Mouse (Mus musculus): ENCODE measurements at regions not wholly inside any gene's neighbourhood (a gene's known extent, or its start where the extent isn't known, plus 50 kb on each side); places are given as distances from the start of the nearest gene placed in this dataset.

- Histone ChIP-seq H3K27ac (replicated peaks; ENCODE audit: low read depth, low read length) (no peak overlapping the region), H3K9ac (ENCODE audit: low read depth, low read length, severe bottlenecking) (no peak overlapping the region), H3K4me3 (replicated peaks; ENCODE audit: low read length) (no peak overlapping the region), H3K27me3 (ENCODE audit: control insufficient read depth, insufficient read depth, low read length) (no peaks in the 10 kb centered on the region), H3K4me2 (replicated peaks; ENCODE audit: low read depth, low read length, severe bottlenecking) (no peak overlapping the region), H3K36me3 (ENCODE audit: control insufficient read depth, insufficient read depth, low read length) (no peaks in the 10 kb centered on the region), H3K4me1 (ENCODE audit: control insufficient read depth, insufficient read depth, low read length) (no peaks in the 10 kb centered on the region), H3K9me3 (ENCODE audit: control insufficient read depth, low read length) (peaks cover 5% of the 10 kb centered on the region; the same call in 1 of the 2 replicates)
- ATAC-seq (ENCODE audit: low FRiP score, low read depth) (no peak), DNase-seq (ENCODE audit: low spot score) (no peak)
- no peak for TF ChIP-seq POLR2A (IDR thresholded peaks at IDR 0.05; ENCODE audit: borderline replicate concordance, extremely low read depth, insufficient read depth, insufficient read length)
- 84% methylated on average over 3 of the region's 3 CpGs for WGBS
Measured at GRCm38 (mm10) chr3:39130532-39130931, 243.8 kb downstream of the Fat4 start.

- Histone ChIP-seq H3K27ac (replicated peaks; ENCODE audit: low read depth, low read length) (no peak overlapping the region), H3K9ac (ENCODE audit: low read depth, low read length, severe bottlenecking) (no peak overlapping the region), H3K4me3 (replicated peaks; ENCODE audit: low read length) (no peak overlapping the region), H3K4me1 (ENCODE audit: control insufficient read depth, insufficient read depth, low read length) (no peaks in the 10 kb centered on the region), H3K9me3 (ENCODE audit: control insufficient read depth, low read length) (no peaks in the 10 kb centered on the region), H3K36me3 (ENCODE audit: control insufficient read depth, insufficient read depth, low read length) (no peaks in the 10 kb centered on the region), H3K27me3 (ENCODE audit: control insufficient read depth, insufficient read depth, low read length) (no peaks in the 10 kb centered on the region), H3K4me2 (replicated peaks; ENCODE audit: low read depth, low read length, severe bottlenecking) (no peak overlapping the region)
- ATAC-seq (ENCODE audit: low FRiP score, low read depth) (no peak), DNase-seq (ENCODE audit: low spot score) (no peak)
- whole genome bisulfite sequencing: 84% methylated on average over 6 of the region's 6 CpGs
- no peak for TF ChIP-seq POLR2A (IDR thresholded peaks at IDR 0.05; ENCODE audit: borderline replicate concordance, extremely low read depth, insufficient read depth, insufficient read length)
Measured at GRCm38 (mm10) chr3:39165006-39165667, 278.4 kb downstream of the Fat4 start.

DNA sequence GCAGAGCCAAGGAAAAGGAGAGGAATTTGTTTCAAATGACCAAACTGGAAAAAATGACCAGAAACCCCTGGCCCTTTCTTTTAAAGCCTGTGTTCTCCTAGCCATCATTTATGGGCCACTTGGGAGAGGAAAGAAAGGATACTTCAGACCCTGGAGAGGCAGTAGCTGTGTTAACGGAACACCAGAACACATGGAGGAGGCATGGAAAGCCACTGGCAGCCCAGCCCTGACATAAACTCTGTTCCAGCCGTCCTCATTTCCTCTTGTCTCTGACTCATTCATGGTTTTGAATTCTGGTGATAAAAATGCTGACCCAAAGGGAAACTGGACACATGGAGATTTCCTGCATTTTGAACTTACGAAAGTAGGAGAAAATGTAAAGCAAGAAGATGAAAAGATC is 295.9 kb downstream of the Fat4 start:
- H3K4me1 ChIP-seq (ENCODE audit: control insufficient read depth, insufficient read depth, low read length): no peaks in the 10 kb centered on the region
- no peak; the same call in 1 of the 2 replicates for ATAC-seq (ENCODE audit: low FRiP score, low read depth)
- 36% methylated on average over 3 of the region's 3 CpGs for WGBS
- H3K27me3 ChIP-seq (ENCODE audit: control insufficient read depth, insufficient read depth, low read length): no peaks in the 10 kb centered on the region
- H3K27ac ChIP-seq (replicated peaks; ENCODE audit: low read depth, low read length): no peak overlapping the region
- H3K36me3 ChIP-seq (ENCODE audit: control insufficient read depth, insufficient read depth, low read length): no peaks in the 10 kb centered on the region
- DNase-seq (ENCODE audit: low spot score): peak; percentile 44
- H3K4me2 ChIP-seq (replicated peaks; ENCODE audit: low read depth, low read length, severe bottlenecking): no peak overlapping the region
- no peak for TF ChIP-seq POLR2A (IDR thresholded peaks at IDR 0.05; ENCODE audit: borderline replicate concordance, extremely low read depth, insufficient read depth, insufficient read length)
- no peak overlapping the region for H3K4me3 ChIP-seq (replicated peaks; ENCODE audit: low read length)
- peaks cover 8% of the 10 kb centered on the region; the same call in 1 of the 2 replicates for H3K9me3 ChIP-seq (ENCODE audit: control insufficient read depth, low read length)
- no peak overlapping the region for H3K9ac ChIP-seq (ENCODE audit: low read depth, low read length, severe bottlenecking)

DNA sequence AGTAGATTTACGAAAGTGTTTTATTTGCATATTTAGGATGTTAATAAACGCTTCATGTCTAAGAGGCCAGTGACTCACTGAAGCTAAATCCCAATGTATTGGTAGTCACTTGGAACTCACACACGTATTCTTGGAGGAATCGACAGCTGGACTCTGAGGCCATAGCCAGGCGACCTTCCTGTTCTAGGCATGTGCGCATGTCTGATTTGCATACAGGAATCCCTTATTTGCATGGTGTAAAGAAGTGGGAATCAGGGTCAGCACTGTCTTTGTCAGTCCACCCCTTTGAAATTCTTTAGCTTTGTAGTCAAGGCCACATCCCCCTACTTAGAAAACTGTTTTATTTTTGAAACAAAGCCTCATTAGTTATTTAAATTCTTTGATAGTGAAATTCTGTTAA is 308.4 kb downstream of the Fat4 start:
- Histone ChIP-seq H3K9me3 (ENCODE audit: control insufficient read depth, low read length) (no peaks in the 10 kb centered on the region), H3K4me2 (replicated peaks; ENCODE audit: low read depth, low read length, severe bottlenecking) (no peak overlapping the region), H3K36me3 (ENCODE audit: control insufficient read depth, insufficient read depth, low read length) (no peaks in the 10 kb centered on the region), H3K9ac (ENCODE audit: low read depth, low read length, severe bottlenecking) (no peak overlapping the region), H3K27me3 (ENCODE audit: control insufficient read depth, insufficient read depth, low read length) (no peaks in the 10 kb centered on the region), H3K4me1 (ENCODE audit: control insufficient read depth, insufficient read depth, low read length) (no peaks in the 10 kb centered on the region), H3K27ac (replicated peaks; ENCODE audit: low read depth, low read length) (no peak overlapping the region), H3K4me3 (replicated peaks; ENCODE audit: low read length) (no peak overlapping the region)
- DNase-seq (ENCODE audit: low spot score): no peak
- no peak for ATAC-seq (ENCODE audit: low FRiP score, low read depth)
- 91% methylated on average over 6 of the region's 6 CpGs for WGBS
- TF ChIP-seq POLR2A (IDR thresholded peaks at IDR 0.05; ENCODE audit: borderline replicate concordance, extremely low read depth, insufficient read depth, insufficient read length): no peak

DNA sequence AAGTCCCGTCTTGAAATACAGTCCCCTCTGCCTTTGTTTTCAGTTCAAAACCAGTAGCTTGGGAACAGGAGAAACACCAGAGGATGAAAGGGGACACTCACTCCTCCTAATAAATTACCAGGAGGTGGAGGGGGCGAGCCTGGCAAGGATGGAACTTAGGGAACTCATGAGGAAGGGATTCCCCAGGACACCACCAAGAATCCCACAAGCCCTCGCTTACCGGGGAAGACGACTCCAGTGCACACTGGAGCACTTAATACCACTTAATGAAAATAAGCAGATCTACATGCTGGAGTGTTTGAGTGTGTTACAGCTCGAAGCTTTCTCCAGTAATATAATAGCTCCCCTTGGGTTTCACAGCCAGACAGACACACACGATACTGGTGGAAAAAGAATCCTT is 315.9 kb downstream of the Fat4 start:
- Histone ChIP-seq H3K9ac (ENCODE audit: low read depth, low read length, severe bottlenecking) (no peak overlapping the region), H3K4me2 (replicated peaks; ENCODE audit: low read depth, low read length, severe bottlenecking) (no peak overlapping the region), H3K27me3 (ENCODE audit: control insufficient read depth, insufficient read depth, low read length) (no peaks in the 10 kb centered on the region), H3K4me3 (replicated peaks; ENCODE audit: low read length) (no peak overlapping the region), H3K36me3 (ENCODE audit: control insufficient read depth, insufficient read depth, low read length) (no peaks in the 10 kb centered on the region), H3K9me3 (ENCODE audit: control insufficient read depth, low read length) (no peaks in the 10 kb centered on the region), H3K27ac (replicated peaks; ENCODE audit: low read depth, low read length) (peak overlapping the region; percentile 39; the same call in 1 of the 2 replicates), H3K4me1 (ENCODE audit: control insufficient read depth, insufficient read depth, low read length) (peaks cover 7% of the 10 kb centered on the region; the same call in 1 of the 2 replicates)
- DNase-seq (ENCODE audit: low spot score): no peak
- ATAC-seq (ENCODE audit: low FRiP score, low read depth): peak; percentile 53; the same call in 1 of the 2 replicates
- TF ChIP-seq POLR2A (IDR thresholded peaks at IDR 0.05; ENCODE audit: borderline replicate concordance, extremely low read depth, insufficient read depth, insufficient read length): no peak
- 44% methylated on average over 7 of the region's 7 CpGs for WGBS
